Mouse (Mus musculus) bone marrow, adult 2 months (tissue): ENCODE data around the gene Capg.

Experiments
- CTCF ChIP-seq: fragments of 200-500 bp; IDR thresholded peaks from 2 replicates; pipeline ENCODE4 v1.5.1; 2011; ENCODE audit warnings: low read length, control low read depth; ENCODE audit not compliant: control insufficient read depth, insufficient read depth
- POLR2A ChIP-seq: fragments of 200-500 bp; IDR thresholded peaks from 2 replicates; pipeline ENCODE4 v1.6.1; 2011; ENCODE audit warnings: low read depth, mild to moderate bottlenecking, control low read depth, low read length, borderline replicate concordance; ENCODE audit not compliant: control insufficient read depth

GRCm38 (mm10) chr6:72584154-72584553, 40.0 kb downstream of the Capg start:
- TF ChIP-seq CTCF = no peak
- no peak for TF ChIP-seq POLR2A
